Mouse (Mus musculus): ENCODE data around the gene Npw.

Npw gene

DNA sequence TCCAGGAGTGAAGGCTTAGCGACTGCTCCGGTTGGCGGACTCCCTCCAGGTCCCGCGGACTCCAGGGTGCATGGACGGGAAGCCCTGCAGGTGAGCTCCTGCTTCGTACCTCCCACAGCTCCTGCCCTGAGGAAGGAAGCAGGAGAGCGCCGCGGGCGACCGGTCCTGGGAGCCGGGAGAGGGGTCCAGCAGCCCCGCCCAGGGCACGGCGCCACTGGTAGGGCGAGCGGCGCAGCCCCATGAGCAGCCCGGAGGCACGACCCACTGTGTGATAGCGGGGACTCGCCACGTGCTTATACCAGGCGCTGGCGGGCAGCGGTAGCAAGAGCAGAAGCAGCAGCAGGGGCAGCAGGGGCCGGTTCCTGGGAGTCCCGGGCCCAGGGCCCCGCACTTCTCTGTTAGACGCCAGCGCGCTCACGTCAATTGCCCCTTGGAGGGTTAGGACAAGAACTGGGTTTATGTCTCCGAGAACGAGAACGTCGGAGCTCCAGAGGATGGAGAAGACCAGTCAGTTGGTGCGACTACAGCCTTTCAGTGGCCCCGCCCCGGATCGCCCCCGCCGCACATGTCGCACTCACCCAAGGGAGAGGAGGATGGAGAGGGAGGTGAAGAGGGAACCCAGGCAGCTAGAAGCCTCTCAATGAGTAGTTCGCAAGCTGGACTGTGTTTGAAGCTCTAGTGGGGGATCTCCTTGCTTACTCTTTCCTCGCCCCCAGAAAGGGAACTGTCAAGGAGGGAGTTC lies at the start of gene Npw:
Gene Npw, minus strand, starts transcription at position 441 of the 742 bp plus-strand sequence.
- DNase-seq = peak; percentile 29

DNA sequence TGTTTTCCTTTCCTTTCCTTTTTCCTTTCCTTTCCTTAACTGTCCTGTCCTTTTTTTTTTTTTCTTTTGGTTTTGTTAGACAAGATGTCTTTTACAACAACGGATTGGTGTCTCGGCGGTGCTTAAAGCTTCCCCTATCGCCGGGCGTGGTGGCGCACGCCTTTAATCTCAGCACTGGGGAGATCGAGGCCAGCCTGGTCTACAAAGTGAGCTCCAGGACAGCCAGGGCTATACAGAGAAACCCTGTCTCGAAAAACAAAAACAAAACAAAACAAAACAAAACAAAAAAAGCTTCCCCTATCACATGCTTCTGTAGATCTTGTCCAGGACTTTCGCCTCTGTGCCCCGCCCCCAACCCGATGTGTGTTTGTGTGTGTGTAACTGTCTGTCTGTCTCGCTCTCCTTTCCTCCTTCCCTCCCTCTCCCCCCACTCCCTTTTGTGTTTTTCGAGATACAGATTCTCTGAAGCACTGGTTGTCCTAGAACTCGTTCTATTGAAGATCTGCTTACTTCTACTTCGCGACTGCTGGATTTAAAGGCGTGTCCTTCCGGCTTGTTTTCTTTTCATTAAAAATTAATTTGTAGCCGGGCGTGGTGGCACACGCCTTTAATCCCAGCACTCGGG lies 49.7 kb upstream of the Npw start:
- no peak for DNase-seq

GRCm38 (mm10) chr17:24706982-24707800 lies 48.9 kb upstream of the Npw start, which contains the start of gene Tbl3:
TSS of gene Tbl3 (minus strand) at chr17:24707660.
- DNase-seq = peak; percentile 97

DNA sequence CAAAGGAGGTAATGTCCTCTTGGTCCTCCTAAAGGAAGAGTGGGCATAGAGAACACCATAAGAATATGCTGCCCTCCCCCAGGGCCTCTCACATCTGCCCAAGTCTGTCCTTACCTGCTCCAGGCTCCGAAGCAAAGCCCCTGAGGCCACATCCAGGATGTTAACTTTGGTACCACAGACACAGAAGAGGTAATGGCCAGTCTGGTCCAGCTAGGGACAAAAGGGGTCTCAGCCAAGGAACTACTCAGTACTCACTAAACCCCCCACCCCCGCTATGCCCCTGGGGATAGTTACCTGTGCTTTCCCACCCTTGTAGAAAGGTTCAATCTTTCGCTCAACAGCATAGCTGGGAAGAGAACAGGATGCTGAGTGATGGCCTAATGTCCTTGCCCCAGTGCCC lies 47.6 kb upstream of the Npw start:
- no peak for DNase-seq

- DNase-seq = no peak
Measured at GRCm38 (mm10) chr17:24701251-24701650, 43.0 kb upstream of the Npw start.

DNA sequence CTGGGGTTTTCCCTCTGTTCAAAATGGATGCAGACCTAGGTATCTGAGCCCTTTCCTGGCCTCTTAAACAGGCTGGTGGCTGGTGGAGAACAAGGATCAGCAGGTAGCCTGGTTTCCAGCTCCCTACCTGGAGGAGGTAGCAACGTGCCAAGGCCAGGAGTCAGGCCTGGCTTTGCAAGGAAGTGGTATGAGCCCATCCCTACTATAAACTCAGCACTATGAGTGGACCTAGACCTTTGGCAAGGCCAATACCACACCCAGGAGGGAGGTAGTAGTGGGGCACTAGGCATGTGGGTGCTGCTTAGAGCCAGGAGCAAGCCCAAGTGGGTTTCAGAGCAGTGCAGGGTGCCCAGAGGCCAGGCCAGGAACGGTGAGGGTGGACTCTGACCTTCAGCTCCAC lies 41.2 kb upstream of the Npw start:
- no peak for DNase-seq

GRCm38 (mm10) chr17:24698715-24699114 lies 40.5 kb upstream of the Npw start:
- DNase-seq = no peak

- no peak for DNase-seq
Measured at GRCm38 (mm10) chr17:24697985-24698384, 39.7 kb upstream of the Npw start.

- DNase-seq = peak; percentile 89
Measured at GRCm38 (mm10) chr17:24696011-24696697, 37.9 kb upstream of the Npw start, which contains the start of the genes Gfer and Noxo1. TSS of gene Gfer (minus strand) at chr17:24696156. TSS of gene Noxo1 (plus strand) at chr17:24696234.

DNA sequence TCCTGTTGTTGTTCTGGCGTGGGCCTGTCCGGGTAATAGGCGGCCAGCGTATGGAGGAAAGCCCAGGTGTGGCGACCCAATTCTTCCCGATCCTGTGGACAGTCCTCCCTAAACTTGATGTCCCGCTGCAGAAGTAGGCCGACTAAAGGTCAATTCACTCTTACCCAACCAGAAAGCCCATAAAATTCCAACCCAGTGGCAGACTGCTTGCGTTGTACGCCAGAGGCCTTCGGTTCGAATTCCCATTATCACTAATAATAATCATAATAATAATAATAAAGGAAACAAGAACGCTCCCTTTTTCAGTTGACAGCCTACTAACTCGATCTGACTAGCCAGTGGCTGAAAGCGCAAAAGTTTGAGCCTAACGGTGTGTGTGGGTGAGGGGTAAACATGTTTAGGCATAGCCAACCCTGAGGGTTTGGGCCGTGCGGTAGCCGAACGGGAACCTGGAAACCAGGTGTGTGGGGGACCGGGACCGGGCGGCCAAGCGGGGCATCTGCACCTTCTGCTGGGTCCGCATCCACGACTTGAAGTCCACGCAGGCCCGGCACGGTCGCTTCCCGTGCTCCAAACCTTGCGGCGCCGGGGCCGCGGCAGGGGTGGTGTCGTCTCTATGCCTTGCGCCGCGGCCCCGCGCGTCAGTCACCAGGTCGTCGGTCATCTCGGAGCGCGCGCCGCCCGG lies 37.2 kb upstream of the Npw start:
- DNase-seq = peak; percentile 34

- no peak for DNase-seq
Measured at GRCm38 (mm10) chr17:24692385-24692784, 34.1 kb upstream of the Npw start.

- DNase-seq = no peak
Measured at GRCm38 (mm10) chr17:24689251-24690081, 31.2 kb upstream of the Npw start, which contains the start of gene Syngr3. TSS of gene Syngr3 (minus strand) at chr17:24689955.

DNA sequence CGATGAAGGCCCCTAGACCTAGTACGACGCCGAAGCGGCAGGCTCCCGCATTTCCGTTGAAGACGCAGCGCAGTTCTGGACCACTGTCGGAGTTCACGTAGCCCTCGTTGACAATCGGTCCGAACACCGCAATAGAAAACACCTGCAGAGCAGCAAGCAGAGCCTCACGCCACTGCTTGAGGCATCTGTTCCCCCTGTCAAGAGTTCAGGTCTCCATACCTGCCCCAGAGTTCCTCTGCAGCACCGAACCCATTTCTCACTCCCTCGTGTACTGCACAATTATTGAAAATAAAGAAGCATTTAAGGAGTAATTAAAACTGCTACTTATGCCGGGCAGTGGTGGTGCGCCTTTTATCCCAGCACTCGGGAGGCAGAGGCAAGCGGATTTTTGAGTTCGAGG lies 29.3 kb upstream of the Npw start:
- no peak for DNase-seq

DNA sequence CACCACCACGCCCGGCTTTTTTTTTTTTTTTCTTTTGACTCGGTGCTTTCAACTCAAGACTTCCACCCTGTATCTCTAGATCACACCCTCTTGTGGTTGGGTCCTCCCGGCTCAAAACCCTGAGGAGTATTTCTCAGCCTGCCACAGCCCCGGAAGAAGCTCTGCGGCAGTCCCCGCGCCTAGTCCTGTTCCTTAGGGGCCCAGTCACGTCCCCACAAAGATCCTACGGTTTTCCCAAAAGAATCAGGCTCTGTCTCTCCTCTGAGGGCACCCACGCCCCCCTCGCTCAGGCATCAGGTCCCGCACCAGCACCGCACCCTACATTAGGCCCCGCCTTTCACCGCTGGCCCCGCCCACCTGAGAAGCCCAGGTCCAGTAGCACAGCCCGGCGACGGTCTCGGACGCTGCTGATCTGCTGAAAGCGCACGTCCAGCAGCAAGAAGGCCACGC lies 28.9 kb upstream of the Npw start:
- DNase-seq = peak; percentile 70

GRCm38 (mm10) chr17:24686514-24686913 lies 28.3 kb upstream of the Npw start:
- DNase-seq = peak; percentile 53

DNA sequence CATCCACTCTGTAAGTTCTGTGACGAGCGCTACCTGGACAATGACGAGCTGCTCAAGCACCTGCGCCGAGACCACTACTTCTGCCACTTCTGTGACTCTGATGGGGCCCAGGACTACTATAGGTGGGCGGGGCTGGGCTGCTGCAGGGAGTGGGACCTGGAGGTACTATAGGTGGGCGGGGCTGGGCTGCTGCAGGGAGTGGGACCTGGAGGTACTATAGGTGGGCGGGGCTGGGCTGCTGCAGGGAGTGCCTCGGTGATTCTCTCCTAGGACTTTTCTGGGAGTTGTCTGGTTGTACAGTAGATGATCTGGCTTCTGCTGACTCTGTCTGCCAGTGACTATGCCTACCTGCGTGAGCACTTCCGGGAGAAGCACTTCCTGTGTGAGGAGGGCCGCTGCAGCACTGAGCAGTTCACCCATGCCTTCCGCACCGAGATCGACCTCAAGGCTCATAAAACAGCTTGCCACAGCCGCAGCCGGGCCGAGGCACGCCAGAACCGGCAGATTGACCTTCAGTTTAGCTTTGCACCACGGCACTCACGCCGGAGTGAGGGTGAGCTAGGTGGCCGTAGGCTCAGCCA lies 19.3 kb upstream of the Npw start:
- no peak for DNase-seq

- DNase-seq = no peak
Measured at GRCm38 (mm10) chr17:24676877-24677276, 18.6 kb upstream of the Npw start.

GRCm38 (mm10) chr17:24676187-24676586 lies 17.9 kb upstream of the Npw start:
- DNase-seq = peak; percentile 60

DNA sequence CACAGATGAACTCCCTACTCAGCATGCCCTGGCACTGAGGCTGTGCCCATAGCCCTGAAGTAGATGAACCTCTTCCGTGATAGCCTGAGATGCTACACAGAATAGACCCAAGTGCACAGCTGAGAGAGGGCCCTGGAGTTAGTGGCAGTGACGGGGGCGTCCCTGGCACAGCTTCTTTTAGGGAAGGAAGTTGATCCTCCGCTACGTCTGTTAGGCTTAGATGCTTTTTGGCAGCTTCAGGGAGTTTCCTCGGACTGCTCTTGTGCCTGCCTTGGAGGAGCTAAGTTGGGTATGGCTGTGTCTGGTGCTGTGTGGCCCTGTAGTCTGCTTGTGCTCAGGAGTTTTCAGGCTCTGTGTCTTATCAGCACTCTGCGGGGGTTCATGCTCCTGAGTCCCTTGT lies 16.0 kb upstream of the Npw start:
- no peak for DNase-seq

GRCm38 (mm10) chr17:24672141-24672540 lies 13.9 kb upstream of the Npw start:
- DNase-seq = peak; percentile 61

GRCm38 (mm10) chr17:24671346-24671745 lies 13.1 kb upstream of the Npw start:
- no peak for DNase-seq
